Mouse (Mus musculus): Measurements from ENCODE around the gene Gm11273. TPM values are rescaled to one million over a fixed set of nuclear protein-coding genes. Genes with fewer than 3 reads are reported as not detected.

Gene Gm11273
- total RNA-seq, 2 experiments from 2014 or later, result 233 to 256 TPM

- no peak for DNase-seq
- intact Hi-C loops (cut with DNase I), result loop anchor here (5.0 kb wide), 2 partner anchors 53 to 78 kb away; partner anchors contain the start of gene Zkscan8
Observed at GRCm38 (mm10) chr13:21454133-21454532, 47.1 kb downstream of the Gm11273 start.

- peak; percentile 83 to 85 for DNase-seq
- intact Hi-C loops (cut with DNase I), result loop anchor here (2.0 to 5.0 kb wide), 4 partner anchors 51 to 91 kb away; partner anchors contain the start of genes Zkscan3, Zkscan8 and Zscan12
Observed at GRCm38 (mm10) chr13:21453449-21453848, 47.8 kb downstream of the Gm11273 start, which contains the start of gene Zscan26. Gene Zscan26 (minus strand): TSS chr13:21453730.

- DNase-seq, result no peak
- intact Hi-C loops (cut with DNase I), result loop anchor here (2.0 to 5.0 kb wide), 4 partner anchors 50 to 90 kb away; partner anchors contain the start of genes Zkscan3, Zkscan8 and Zscan12
Observed at GRCm38 (mm10) chr13:21453042-21453441, 48.2 kb downstream of the Gm11273 start.

Other genes with a start within 250 kb of the Gm11273 start
- gene Gpx5, start 208.7 kb downstream of the Gm11273 start, total RNA-seq (2021), result not detected
- not detected for gene Gpx6, start 189.3 kb downstream of the Gm11273 start, total RNA-seq (2021)
- not detected for gene Olfr1367, start 154.5 kb downstream of the Gm11273 start, total RNA-seq (2021)
- 1 to 10 TPM; 4.6 to 4.9 TPM for gene Zscan12, start 138.6 kb downstream of the Gm11273 start, total RNA-seq (2021)
- 10 to 100 TPM; 34.3 to 38.2 TPM for gene Zkscan3, start 98.7 kb downstream of the Gm11273 start, total RNA-seq (2021)
- gene Pgbd1, start 60.4 kb downstream of the Gm11273 start, total RNA-seq (2021), result under 1 TPM; 0.32 to 0.60 TPM
- 10 to 100 TPM; 21.7 to 24.1 TPM for gene Zscan26, start 47.7 kb downstream of the Gm11273 start, total RNA-seq (2021)
- under 1 TPM; 0.59 to 0.88 TPM for gene Nkapl, start 32.9 kb downstream of the Gm11273 start, total RNA-seq (2021)
- gene Zkscan4, start 22.5 kb downstream of the Gm11273 start, total RNA-seq (2021), result 1 to 10 TPM in 1 of 2 experiments, under 1 TPM in 1; 0.93 to 1.3 TPM
- not detected for gene Gm10065, start 22.0 kb downstream of the Gm11273 start, total RNA-seq (2021)
- gene AK157302, start 6.2 kb downstream of the Gm11273 start, total RNA-seq (2021), result 10 to 100 TPM; 25.3 to 25.6 TPM
- gene Zkscan8, start 29.7 kb upstream of the Gm11273 start, total RNA-seq (2021), result 10 to 100 TPM; 11.7 to 12.3 TPM
- not detected for gene Olfr1366, start 41.4 kb upstream of the Gm11273 start, total RNA-seq (2021)
- gene Olfr1535, start 58.5 kb upstream of the Gm11273 start, total RNA-seq (2021), result not detected
- not detected for gene Olfr1364, start 80.3 kb upstream of the Gm11273 start, total RNA-seq (2021)
- gene Olfr1362, start 112.6 kb upstream of the Gm11273 start, total RNA-seq (2021), result not detected
- gene Olfr11, start 141.1 kb upstream of the Gm11273 start, total RNA-seq (2021), result not detected
- not detected for gene Olfr1361, start 162.0 kb upstream of the Gm11273 start, total RNA-seq (2021)
- not detected for gene Olfr1360, start 176.0 kb upstream of the Gm11273 start, total RNA-seq (2021)
- not detected for gene Olfr1359, start 196.7 kb upstream of the Gm11273 start, total RNA-seq (2021)
- gene Hist1h2bl, start 214.7 kb upstream of the Gm11273 start, total RNA-seq (2021), result 100 to 1,000 TPM in 1 of 2 experiments, 10 to 100 TPM in 1; 66.3 to 130 TPM
- gene Hist1h2ai, start 215.0 kb upstream of the Gm11273 start, total RNA-seq (2021), result 100 to 1,000 TPM in 1 of 2 experiments, 10 to 100 TPM in 1; 51.5 to 150 TPM
- 100 to 1,000 TPM in 1 of 2 experiments, 10 to 100 TPM in 1; 82.7 to 215 TPM for gene Hist1h3h, start 216.2 kb upstream of the Gm11273 start, total RNA-seq (2021)
- gene Hist1h2bm, start 220.6 kb upstream of the Gm11273 start, total RNA-seq (2021), result 10 to 100 TPM; 21.5 to 40.5 TPM
- gene Hist1h4j, start 233.6 kb upstream of the Gm11273 start, total RNA-seq (2021), result 10 to 100 TPM; 13.0 to 25.4 TPM
- 100 to 1,000 TPM; 128 to 321 TPM for gene Hist1h4k, start 249.1 kb upstream of the Gm11273 start, total RNA-seq (2021)